Mouse (Mus musculus): ENCODE results near the gene Mst1. TPM values are rescaled to one million over a fixed set of nuclear protein-coding genes. Genes with fewer than 3 reads are reported as not detected.

Mst1 gene
- polyA plus RNA-seq, 1 experiment, result 2.4 TPM

DNA sequence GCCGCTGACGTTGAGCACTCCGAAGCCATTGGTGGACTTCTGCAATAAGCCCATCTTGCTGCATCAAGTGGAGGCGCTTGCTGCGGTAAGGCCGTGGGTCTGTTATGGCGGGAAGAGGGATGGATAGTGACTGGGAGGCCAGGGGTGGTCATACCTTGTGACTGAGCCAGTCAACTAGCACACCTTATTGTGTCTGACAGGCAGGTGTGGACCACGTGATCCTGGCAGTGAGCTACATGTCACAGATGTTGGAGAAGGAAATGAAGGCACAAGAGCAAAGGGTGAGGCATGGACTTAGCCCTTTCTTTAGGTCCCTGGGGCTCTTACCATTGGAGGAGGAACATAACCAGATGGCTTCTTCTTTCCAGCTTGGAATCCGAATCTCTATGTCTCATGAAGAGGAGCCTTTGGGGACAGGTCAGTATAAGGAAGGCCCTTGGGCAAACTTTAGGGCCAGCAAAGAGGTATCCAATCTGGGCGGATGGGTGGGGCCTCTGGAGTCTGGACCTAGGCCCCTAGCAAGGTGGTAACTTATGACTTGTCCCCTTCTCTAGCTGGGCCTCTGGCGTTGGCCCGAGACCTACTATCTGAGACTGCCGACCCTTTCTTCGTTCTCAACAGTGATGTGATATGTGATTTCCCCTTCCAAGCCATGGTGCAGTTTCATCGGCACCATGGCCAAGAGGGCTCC, 30.5 kb upstream of the Mst1 start:
- Histone ChIP-seq H3K4me3 (replicated peaks) (peak overlapping the region; percentile 73), H3K9me3 (ENCODE audit: control insufficient read depth, low read length) (no peaks in the 10 kb centered on the region), H3K36me3 (ENCODE audit: control insufficient read depth) (peaks cover 86% of the 10 kb centered on the region), H3K27me3 (ENCODE audit: control insufficient read depth) (no peaks in the 10 kb centered on the region), H3K4me1 (ENCODE audit: control insufficient read depth) (peaks cover 89% of the 10 kb centered on the region)
- no peak for TF ChIP-seq GATA1 (IDR thresholded peaks at IDR 0.05; ENCODE audit: low read length)
- TF ChIP-seq TAL1 (IDR thresholded peaks at IDR 0.05; ENCODE audit: low read length), result no peak

DNA sequence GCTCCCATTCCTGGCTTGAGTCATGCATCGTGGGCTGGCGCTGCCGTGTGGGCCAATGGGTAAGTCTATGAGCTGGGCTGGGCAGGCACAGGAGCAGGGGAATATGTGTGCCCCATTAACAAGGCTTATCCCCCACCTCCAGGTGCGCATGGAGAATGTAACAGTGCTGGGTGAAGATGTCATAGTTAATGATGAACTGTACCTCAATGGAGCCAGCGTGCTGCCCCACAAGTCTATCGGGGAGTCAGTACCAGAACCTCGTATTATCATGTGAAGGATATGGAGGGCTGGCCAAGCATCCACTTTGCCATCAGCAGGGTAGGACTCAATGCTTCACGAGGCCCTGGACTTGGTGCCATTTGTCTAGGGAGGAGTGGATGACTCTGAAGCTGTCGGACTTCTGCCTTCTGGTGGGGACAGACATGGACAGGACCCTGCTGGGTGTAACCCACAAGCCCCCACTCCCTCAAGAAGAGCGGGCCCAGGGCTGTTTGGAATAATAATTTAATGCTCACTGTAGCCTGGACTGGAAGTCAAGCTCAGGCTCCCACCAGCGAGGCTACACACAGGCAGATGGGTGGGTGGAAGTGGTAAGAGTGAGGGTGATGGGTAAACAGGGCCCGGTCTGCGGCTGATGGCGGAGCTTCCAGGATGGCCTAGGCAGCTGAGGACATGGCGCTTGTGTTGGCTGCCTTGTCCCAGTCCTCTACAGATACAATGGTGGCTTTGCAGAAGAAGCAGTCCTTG, 28.9 kb upstream of the Mst1 start:
- TF ChIP-seq GATA1 (IDR thresholded peaks at IDR 0.05; ENCODE audit: low read length), result no peak
- no peak for TF ChIP-seq TAL1 (IDR thresholded peaks at IDR 0.05; ENCODE audit: low read length)
- H3K4me3 ChIP-seq (replicated peaks), result no peak overlapping the region
- H3K9me3 ChIP-seq (ENCODE audit: control insufficient read depth, low read length), result no peaks in the 10 kb centered on the region
- no peaks in the 10 kb centered on the region for H3K27me3 ChIP-seq (ENCODE audit: control insufficient read depth)
- peaks cover 86% of the 10 kb centered on the region for H3K36me3 ChIP-seq (ENCODE audit: control insufficient read depth)
- H3K4me1 ChIP-seq (ENCODE audit: control insufficient read depth), result peaks cover 78% of the 10 kb centered on the region

DNA sequence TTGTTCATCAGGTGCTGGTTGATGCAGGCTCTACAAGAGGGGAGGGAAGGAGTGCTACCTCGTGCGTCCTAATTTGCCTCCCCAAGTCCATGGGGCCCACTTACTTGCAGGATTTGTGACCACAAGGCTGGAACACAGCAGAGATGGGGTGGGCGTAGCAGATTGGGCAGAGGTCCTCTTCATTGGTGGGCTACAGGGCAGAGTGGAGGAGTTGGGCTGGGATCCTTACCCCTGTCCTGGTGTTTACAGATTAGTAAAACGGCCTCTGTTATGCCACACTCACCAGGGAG, 28.4 kb upstream of the Mst1 start:
- no peak for TF ChIP-seq GATA1 (IDR thresholded peaks at IDR 0.05; ENCODE audit: low read length)
- no peak for TF ChIP-seq TAL1 (IDR thresholded peaks at IDR 0.05; ENCODE audit: low read length)
- no peaks in the 10 kb centered on the region for H3K27me3 ChIP-seq (ENCODE audit: control insufficient read depth)
- H3K36me3 ChIP-seq (ENCODE audit: control insufficient read depth), result peaks cover 86% of the 10 kb centered on the region
- H3K4me3 ChIP-seq (replicated peaks), result no peak overlapping the region
- H3K4me1 ChIP-seq (ENCODE audit: control insufficient read depth), result peaks cover 73% of the 10 kb centered on the region
- no peaks in the 10 kb centered on the region for H3K9me3 ChIP-seq (ENCODE audit: control insufficient read depth, low read length)

DNA sequence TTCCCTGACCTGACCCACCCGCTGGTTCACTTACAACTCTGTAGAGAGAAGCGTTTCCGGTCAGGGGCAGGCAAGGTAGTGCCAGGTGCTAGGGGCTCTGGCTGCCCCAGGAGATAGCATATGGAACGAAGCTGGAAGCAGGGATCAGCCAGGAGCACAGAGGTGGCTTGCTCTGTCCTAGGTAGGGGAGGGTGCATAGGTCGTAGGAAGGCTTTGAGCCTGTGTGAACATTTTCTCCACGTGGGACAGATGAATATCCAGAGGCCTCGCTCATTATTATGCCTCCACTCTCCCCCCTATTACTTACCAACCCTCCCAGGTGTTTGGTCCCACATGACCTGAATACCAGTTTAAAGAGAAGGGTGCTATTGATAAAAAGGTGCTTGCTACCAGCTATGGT, 27.8 kb upstream of the Mst1 start:
- Histone ChIP-seq H3K27me3 (ENCODE audit: control insufficient read depth) (no peaks in the 10 kb centered on the region), H3K9me3 (ENCODE audit: control insufficient read depth, low read length) (no peaks in the 10 kb centered on the region), H3K4me3 (replicated peaks) (no peak overlapping the region), H3K4me1 (ENCODE audit: control insufficient read depth) (peaks cover 67% of the 10 kb centered on the region), H3K36me3 (ENCODE audit: control insufficient read depth) (peaks cover 86% of the 10 kb centered on the region)
- TF ChIP-seq GATA1 (IDR thresholded peaks at IDR 0.05; ENCODE audit: low read length) (no peak), TAL1 (IDR thresholded peaks at IDR 0.05; ENCODE audit: low read length) (no peak)

DNA sequence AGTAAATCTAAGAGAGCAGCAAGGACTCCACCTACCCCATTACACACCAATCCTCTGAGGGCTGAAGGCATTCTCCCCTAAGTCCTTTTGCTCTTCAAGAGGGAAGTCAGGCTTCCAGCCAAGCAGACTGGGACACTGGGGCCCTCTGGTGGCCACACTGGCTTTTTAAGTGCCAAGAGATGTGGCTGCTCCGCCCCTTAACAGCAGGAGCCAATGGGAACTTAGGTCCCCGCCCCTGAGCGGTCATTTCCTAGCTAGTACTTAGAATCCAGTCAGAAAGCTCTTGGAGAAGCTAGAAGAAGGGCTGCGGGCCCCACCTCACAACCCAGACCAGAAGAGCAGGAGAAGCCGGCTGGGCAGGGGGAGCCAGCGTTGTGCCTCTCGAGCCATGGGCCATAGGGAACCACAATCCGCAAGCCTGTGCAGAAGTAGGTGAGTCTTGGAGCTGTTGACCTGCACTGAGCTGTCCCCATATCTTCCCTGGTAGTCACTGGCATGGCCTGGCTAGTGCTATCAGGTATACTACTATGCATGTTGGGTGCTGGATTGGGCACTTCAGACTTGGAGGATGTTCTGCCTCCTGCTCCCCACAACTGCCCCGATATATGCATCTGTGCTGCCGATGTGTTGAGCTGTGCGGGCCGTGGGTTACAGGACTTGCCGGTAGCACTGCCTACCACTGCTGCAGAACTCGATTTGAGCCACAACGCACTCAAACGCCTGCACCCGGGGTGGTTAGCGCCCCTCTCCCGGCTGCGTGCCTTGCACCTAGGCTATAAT, 27.2 kb upstream of the Mst1 start, which contains the start of gene Amigo3:
Amigo3 (plus strand) TSS at position 275 of the 780 bp plus-strand sequence.
- Histone ChIP-seq H3K36me3 (ENCODE audit: control insufficient read depth) (peaks cover 86% of the 10 kb centered on the region), H3K27me3 (ENCODE audit: control insufficient read depth) (no peaks in the 10 kb centered on the region), H3K4me3 (replicated peaks) (peak within 1 kb of the TSS; percentile 3), H3K4me1 (ENCODE audit: control insufficient read depth) (peaks cover 61% of the 10 kb centered on the region), H3K9me3 (ENCODE audit: control insufficient read depth, low read length) (no peaks in the 10 kb centered on the region)
- TF ChIP-seq TAL1 (IDR thresholded peaks at IDR 0.05; ENCODE audit: low read length) (no peak), GATA1 (IDR thresholded peaks at IDR 0.05; ENCODE audit: low read length) (no peak)

DNA sequence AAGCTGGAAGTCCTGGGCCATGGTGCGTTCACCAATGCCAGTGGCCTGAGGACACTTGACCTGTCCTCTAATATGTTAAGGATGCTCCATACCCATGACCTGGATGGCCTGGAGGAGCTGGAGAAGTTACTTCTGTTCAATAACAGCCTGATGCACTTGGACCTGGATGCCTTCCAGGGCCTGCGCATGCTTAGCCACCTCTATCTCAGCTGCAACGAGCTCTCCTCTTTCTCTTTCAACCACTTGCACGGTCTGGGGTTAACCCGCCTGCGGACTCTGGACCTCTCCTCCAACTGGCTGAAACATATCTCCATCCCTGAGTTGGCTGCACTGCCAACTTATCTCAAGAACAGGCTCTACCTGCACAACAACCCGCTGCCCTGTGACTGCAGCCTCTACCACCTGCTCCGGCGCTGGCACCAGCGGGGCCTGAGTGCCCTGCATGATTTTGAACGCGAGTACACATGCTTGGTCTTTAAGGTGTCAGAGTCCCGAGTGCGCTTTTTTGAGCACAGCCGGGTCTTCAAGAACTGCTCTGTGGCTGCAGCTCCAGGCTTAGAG, 26.5 kb upstream of the Mst1 start:
- no peaks in the 10 kb centered on the region for H3K9me3 ChIP-seq (ENCODE audit: control insufficient read depth, low read length)
- no peaks in the 10 kb centered on the region for H3K27me3 ChIP-seq (ENCODE audit: control insufficient read depth)
- no peak overlapping the region for H3K4me3 ChIP-seq (replicated peaks)
- peaks cover 54% of the 10 kb centered on the region for H3K4me1 ChIP-seq (ENCODE audit: control insufficient read depth)
- H3K36me3 ChIP-seq (ENCODE audit: control insufficient read depth), result peaks cover 92% of the 10 kb centered on the region
- TF ChIP-seq GATA1 (IDR thresholded peaks at IDR 0.05; ENCODE audit: low read length) (no peak), TAL1 (IDR thresholded peaks at IDR 0.05; ENCODE audit: low read length) (no peak)

DNA sequence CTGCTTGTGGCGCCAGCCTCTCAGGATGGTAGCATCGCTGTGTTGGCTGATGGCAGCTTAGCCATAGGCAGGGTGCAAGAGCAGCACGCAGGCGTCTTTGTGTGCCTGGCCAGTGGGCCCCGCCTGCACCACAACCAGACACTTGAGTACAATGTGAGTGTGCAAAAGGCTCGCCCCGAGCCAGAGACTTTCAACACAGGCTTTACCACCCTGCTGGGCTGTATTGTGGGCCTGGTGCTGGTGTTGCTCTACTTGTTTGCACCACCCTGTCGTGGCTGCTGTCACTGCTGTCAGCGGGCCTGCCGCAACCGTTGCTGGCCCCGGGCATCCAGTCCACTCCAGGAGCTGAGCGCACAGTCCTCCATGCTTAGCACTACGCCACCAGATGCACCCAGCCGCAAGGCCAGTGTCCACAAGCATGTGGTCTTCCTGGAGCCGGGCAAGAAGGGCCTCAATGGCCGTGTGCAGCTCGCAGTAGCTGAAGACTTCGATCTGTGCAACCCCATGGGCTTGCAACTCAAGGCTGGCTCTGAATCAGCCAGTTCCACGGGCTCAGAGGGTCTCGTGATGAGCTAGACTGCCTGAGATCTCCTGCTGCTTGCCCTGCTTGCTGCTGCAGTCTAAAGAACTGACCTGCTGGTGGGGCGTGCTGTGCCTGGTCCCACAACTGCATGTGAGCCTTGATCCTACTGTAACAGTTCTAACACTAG, 25.8 kb upstream of the Mst1 start:
- Histone ChIP-seq H3K27me3 (ENCODE audit: control insufficient read depth) (no peaks in the 10 kb centered on the region), H3K4me1 (ENCODE audit: control insufficient read depth) (peaks cover 51% of the 10 kb centered on the region), H3K36me3 (ENCODE audit: control insufficient read depth) (peaks cover 99% of the 10 kb centered on the region), H3K9me3 (ENCODE audit: control insufficient read depth, low read length) (no peaks in the 10 kb centered on the region), H3K4me3 (replicated peaks) (no peak overlapping the region)
- TF ChIP-seq GATA1 (IDR thresholded peaks at IDR 0.05; ENCODE audit: low read length) (no peak), TAL1 (IDR thresholded peaks at IDR 0.05; ENCODE audit: low read length) (no peak)

DNA sequence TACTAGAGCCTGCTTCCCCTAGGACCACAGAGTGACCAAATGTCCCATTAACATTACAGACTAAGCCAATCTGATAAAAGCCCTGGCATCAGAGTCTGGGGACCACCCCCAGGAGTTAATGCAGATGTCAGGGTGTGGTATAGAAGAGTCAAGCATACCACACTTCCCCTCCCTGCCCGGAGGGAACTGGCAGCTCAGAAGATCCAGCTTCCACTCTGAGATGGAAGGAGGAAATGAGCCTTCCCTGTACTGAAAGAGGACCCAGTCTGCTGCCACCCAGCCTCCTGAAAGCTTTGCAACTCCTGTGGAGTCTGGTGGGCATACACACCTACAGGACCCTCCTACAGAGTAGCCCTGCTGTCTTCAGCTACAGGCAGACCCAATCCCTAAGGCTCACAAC, 25.2 kb upstream of the Mst1 start:
- Histone ChIP-seq H3K36me3 (ENCODE audit: control insufficient read depth) (peaks cover 100% of the 10 kb centered on the region), H3K4me3 (replicated peaks) (no peak overlapping the region), H3K27me3 (ENCODE audit: control insufficient read depth) (no peaks in the 10 kb centered on the region; the same call in 1 of the 2 replicates), H3K4me1 (ENCODE audit: control insufficient read depth) (peaks cover 47% of the 10 kb centered on the region), H3K9me3 (ENCODE audit: control insufficient read depth, low read length) (no peaks in the 10 kb centered on the region)
- TF ChIP-seq GATA1 (IDR thresholded peaks at IDR 0.05; ENCODE audit: low read length) (no peak), TAL1 (IDR thresholded peaks at IDR 0.05; ENCODE audit: low read length) (no peak)

Data from erythroblast, embryonic 14.5 days (primary cell).